Mouse (Mus musculus) heart, embryonic 10.5 days (tissue): ENCODE measurements around the gene Pex16. TPM values are rescaled to one million over a fixed set of nuclear protein-coding genes. Genes with fewer than 3 reads are reported as not detected.

Source experiments
- DNase-seq: peaks from one replicate; pipeline ENCODE4 v3.0.0-alpha.2; 2017; ENCODE audit warnings: low spot score
- H3K27ac ChIP-seq: fragments of 300-500 bp; sonication (generic); 2 replicates; pipeline ENCODE4 v1.5.1; 2016; ENCODE audit warnings: mild to moderate bottlenecking
- H3K27me3 ChIP-seq: fragments of 300-500 bp; sonication (generic); 2 replicates; pipeline ENCODE4 v1.6.1; 2016; ENCODE audit warnings: mild to moderate bottlenecking; ENCODE audit not compliant: poor library complexity, insufficient read depth, severe bottlenecking
- H3K36me3 ChIP-seq: fragments of 300-500 bp; sonication (generic); 2 replicates; pipeline ENCODE4 v1.6.1; 2016; ENCODE audit warnings: mild to moderate bottlenecking, moderate library complexity
- H3K4me1 ChIP-seq: fragments of 300-500 bp; sonication (generic); 2 replicates; pipeline ENCODE4 v1.6.1; 2016; ENCODE audit warnings: mild to moderate bottlenecking
- H3K4me3 ChIP-seq: fragments of 300-500 bp; sonication (generic); 2 replicates; pipeline ENCODE4 v1.5.1; 2016; ENCODE audit warnings: mild to moderate bottlenecking, moderate library complexity
- H3K9me3 ChIP-seq: fragments of 300-500 bp; sonication (generic); 2 replicates; pipeline ENCODE4 v1.6.1; 2016; ENCODE audit warnings: mild to moderate bottlenecking, moderate library complexity
- WGBS: fragments of 180-500 bp; shearing (Covaris S2); methylation state at CpG from one replicate; pipeline ENCODE4 v1.1.7; 2016; 5-methylcytosine and 5-hydroxymethylcytosine counted together
- polyA plus RNA-seq: library from polyadenylated mRNA; unstranded; fragments of >200 nt; fragmentation: Nextera tagmentation; extraction: Ambion mirVana; gene quantifications from 2 replicates; pipeline ENCODE4 v1.2.1, GENCODE M21; 2016

Gene Pex16
- polyA plus RNA-seq, 1 experiment from 2014 or later, result 19.0 TPM

DNA sequence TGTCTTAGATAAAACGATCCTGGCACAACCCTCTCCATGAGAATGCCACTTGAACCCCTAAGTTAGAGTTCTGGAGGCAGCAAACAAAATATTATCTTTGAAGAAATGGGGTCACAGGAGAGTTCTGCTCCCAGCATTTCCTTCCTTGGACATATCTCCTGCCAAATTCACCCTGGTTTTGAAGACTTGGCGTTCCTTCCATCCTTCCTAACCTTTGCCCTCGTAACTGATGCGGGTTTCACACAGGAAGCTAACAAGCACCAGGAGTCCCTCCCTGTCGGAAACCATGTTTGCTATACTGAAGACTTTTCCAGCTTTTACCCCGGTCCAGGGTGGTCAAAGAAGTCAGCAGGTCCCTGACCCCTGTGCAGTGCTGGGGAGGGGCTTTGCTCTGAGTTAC lies 20.3 kb upstream of the Pex16 start:
- no peak overlapping the region for H3K27ac ChIP-seq
- H3K27me3 ChIP-seq, result no peaks in the 10 kb centered on the region
- H3K36me3 ChIP-seq, result peaks cover 73% of the 10 kb centered on the region
- H3K4me1 ChIP-seq, result peaks cover 15% of the 10 kb centered on the region
- no peaks in the 10 kb centered on the region for H3K9me3 ChIP-seq
- DNase-seq, result no peak
- 73% methylated on average over 6 of the region's 6 CpGs for WGBS
- H3K4me3 ChIP-seq, result no peak overlapping the region

DNA sequence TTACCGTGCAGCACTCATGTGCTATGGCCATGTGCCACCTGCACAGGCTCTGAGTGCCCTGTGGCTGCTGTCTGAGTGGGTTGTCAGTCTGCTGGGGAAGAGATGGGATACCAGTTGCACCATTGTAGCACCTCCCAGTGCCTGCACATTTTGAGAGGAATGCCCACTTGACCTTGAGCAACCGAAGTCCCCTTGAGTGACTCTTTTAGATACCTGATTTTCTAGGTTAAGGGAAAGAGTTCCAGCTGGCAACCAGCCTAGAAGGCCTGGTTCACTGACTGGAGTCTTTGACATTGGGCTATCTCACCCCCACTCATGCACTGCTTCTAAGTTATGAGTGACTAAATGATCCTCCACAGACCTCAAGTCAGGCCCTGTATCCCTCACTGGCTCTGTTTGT lies 15.2 kb upstream of the Pex16 start:
- Histone ChIP-seq H3K4me3 (no peak overlapping the region), H3K27me3 (no peaks in the 10 kb centered on the region), H3K27ac (no peak overlapping the region), H3K9me3 (no peaks in the 10 kb centered on the region), H3K4me1 (peaks cover 12% of the 10 kb centered on the region), H3K36me3 (peaks cover 81% of the 10 kb centered on the region)
- WGBS, result 79% methylated on average over 2 of the region's 2 CpGs
- DNase-seq, result no peak

DNA sequence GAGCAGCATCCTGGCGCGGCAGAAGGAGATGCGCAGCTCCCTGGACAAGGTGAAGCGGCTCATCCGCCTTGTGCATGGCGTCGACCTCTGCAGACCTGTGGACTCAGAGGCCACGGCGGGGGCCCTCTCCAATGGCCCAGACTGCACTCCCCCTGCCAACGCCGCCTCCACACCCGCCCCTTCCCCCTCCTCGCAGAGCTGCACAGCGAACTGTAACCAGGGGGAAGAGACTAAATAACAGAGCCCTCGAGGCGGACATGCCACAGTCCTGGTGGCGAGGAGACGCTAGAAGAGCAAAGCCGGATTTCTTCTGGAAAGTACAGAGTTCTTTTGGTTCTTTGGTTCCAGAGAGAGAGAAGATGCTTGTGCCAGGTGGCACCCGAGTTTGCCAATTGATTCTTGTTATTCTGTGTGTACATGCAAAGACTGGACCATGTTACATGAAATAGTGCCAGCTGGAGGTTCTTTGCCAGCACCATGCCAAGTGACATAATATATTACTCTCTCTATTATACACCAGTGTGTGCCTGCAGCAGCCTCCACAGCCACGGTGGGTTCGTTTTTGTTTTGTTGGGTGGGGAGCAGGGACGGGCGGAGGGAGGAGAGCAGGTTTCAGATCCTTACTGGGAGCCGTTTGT lies 14.2 kb upstream of the Pex16 start:
- 76% methylated on average over 25 of the region's 25 CpGs for WGBS
- Histone ChIP-seq H3K27me3 (peaks cover 2% of the 10 kb centered on the region; the same call in 1 of the 2 replicates), H3K27ac (no peak overlapping the region), H3K36me3 (peaks cover 80% of the 10 kb centered on the region), H3K4me3 (no peak overlapping the region), H3K9me3 (no peaks in the 10 kb centered on the region), H3K4me1 (peaks cover 11% of the 10 kb centered on the region)
- peak; percentile 58 for DNase-seq

DNA sequence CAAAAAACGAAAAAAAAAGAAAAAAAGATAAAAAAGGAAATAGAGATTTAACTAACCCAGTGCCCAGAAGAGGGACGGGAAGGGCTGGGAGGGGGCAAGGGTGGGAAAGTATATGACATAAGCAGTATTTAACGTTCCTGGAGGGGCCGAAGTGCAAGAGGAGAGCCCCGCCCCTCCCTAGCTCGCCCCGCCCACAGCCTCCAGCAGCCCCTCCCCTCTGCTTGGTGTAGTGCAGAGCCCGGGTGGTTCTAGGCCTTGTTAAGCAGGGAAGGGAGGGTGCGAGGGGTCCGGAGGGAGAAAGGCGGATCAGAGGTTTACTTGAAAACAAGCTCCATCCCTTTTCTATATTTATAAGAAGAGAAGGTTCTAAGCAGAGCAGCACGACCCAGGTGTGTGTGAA lies 13.6 kb upstream of the Pex16 start:
- Histone ChIP-seq H3K4me1 (peaks cover 11% of the 10 kb centered on the region), H3K27ac (no peak overlapping the region), H3K27me3 (peaks cover 5% of the 10 kb centered on the region; the same call in 1 of the 2 replicates), H3K4me3 (no peak overlapping the region), H3K36me3 (peaks cover 76% of the 10 kb centered on the region), H3K9me3 (no peaks in the 10 kb centered on the region)
- peak; percentile 78 for DNase-seq
- 24% methylated on average over 12 of the region's 12 CpGs for WGBS

DNA sequence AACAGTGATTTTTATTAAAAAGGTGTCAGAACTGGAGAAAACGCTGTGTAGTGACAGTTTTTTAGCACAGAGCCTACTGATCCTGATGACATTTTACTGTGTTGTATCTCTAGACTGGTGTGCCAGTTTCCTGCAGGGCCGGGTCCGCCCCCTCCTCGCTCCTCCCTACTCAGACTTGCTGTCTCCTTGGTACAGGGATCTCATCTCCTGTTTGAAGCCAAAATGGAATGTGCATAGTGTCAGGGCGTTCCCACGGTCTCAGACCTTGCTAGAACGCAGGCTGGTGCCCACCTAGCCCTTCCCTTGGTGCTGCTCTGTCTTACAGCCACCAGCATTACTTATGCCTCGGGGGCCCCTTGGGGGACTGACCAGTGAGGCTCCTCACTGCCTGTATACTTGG lies 12.7 kb upstream of the Pex16 start:
- H3K27ac ChIP-seq, result no peak overlapping the region
- 78% methylated on average over 8 of the region's 8 CpGs for WGBS
- no peak overlapping the region for H3K4me3 ChIP-seq
- no peaks in the 10 kb centered on the region for H3K9me3 ChIP-seq
- H3K36me3 ChIP-seq, result peaks cover 72% of the 10 kb centered on the region
- peaks cover 12% of the 10 kb centered on the region for H3K27me3 ChIP-seq
- H3K4me1 ChIP-seq, result peaks cover 11% of the 10 kb centered on the region
- DNase-seq, result peak; percentile 66

DNA sequence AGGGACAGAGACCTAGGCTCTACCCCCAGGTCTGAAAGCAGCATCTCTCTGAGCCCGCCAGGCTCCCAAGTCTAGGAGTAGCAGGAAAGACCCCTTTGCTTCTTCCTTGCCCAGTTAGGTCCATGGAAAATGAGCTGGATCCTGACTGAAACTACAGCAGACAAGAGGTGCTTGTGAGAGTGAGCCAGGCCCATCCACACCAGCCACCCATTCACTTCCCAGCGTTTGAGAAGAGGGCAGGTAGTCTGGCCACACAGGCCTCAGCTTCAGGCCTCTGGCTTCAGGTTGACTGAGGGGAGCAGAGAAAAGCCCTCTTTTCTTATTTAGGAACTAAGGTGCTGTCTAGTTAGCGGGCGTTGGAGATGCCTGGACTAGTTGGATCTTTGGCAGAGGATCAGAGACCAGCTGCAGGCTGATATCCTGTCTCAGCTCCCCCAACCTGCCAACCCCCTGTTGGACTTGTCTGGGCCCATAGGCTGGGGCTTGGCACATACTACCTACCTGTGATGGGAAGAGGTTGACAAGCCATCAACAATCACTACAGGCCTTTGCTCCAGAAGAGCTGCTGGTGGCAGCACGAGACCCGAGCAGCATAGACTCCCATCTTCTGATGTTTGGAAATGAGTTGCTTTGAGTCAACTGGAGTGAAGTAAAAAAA lies 11.8 kb upstream of the Pex16 start:
- peaks cover 20% of the 10 kb centered on the region for H3K27me3 ChIP-seq
- no peak overlapping the region for H3K4me3 ChIP-seq
- WGBS, result 90% methylated on average over 6 of the region's 6 CpGs
- DNase-seq, result peak; percentile 72
- no peaks in the 10 kb centered on the region for H3K9me3 ChIP-seq
- H3K4me1 ChIP-seq, result peaks cover 19% of the 10 kb centered on the region
- H3K36me3 ChIP-seq, result peaks cover 63% of the 10 kb centered on the region
- no peak overlapping the region for H3K27ac ChIP-seq

DNA sequence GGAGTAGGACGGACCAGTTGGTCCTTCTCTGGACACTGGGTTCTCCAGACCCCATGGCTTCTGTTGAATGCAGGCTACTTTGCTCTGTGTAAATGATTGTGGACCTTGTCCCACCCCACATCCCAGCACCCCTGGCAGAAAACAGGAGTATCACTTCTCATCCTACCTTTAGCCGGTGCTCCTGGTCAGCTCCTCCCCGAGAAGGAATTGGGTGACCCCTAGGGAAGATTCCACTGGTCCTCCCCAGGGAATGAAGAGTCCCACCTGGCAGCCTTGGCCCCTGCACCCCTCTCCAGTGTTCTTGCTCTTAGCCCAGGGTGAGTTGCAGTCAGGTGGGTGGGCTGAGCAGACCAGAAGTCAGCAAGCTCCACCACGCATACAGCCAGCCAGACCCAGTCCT lies 10.4 kb upstream of the Pex16 start:
- H3K9me3 ChIP-seq, result no peaks in the 10 kb centered on the region
- no peak overlapping the region for H3K27ac ChIP-seq
- 86% methylated on average over 4 of the region's 4 CpGs for WGBS
- peak; percentile 63 for DNase-seq
- H3K4me1 ChIP-seq, result peaks cover 20% of the 10 kb centered on the region
- H3K4me3 ChIP-seq, result no peak overlapping the region
- peaks cover 49% of the 10 kb centered on the region for H3K36me3 ChIP-seq
- peaks cover 34% of the 10 kb centered on the region for H3K27me3 ChIP-seq

DNA sequence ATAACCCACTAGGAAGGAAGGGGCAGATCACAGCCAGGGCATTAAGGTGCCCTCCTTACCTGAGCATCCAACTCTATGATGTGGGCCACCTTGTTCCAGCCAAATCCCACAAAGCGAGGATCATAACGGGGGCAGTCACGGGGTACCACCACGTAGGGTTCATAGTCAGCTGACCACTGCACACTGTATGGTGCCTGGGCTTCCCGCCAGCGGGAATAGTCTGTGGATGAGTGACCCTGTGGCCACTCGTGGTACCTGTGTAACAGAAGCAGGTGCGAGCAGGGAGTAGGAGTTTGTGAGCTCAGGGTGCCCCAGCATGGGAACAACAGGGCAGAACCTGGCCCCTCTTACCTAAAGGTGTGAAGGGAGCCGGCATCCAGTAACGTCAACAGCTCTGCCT lies 8.9 kb upstream of the Pex16 start:
- 89% methylated on average over 10 of the region's 10 CpGs for WGBS

DNA sequence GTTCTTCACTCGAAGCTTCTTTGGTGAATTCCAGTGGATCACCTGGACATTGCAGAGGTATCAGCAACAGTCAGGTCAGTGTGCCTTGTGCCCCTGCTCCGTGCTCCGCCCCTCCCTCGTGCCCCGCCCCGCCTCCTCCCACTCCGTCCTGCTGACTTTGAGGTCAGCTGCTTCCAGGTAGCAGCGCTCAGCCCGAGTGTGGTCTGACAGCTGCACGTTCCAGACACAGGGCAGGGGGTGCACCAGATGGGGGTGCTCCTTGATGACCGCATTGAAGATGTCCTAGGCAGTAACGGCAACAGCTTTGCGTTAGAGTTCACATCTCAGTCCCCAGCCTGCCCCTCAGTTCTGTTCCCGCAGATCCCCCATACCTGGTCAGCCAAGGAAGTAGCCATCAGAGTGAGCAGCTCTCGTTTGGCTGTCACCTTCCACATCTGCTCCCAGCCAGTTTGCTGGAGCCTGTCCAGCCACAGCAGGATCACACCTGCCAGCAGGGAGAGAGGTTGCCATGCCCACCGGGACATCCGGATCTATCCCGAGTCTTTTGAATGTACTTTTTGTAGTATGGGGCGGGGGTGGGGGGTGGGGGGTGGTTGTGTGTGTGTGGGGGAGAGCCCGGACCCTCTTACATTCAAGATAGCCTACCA lies 7.0 kb upstream of the Pex16 start:
- Histone ChIP-seq H3K27me3 (peaks cover 68% of the 10 kb centered on the region), H3K36me3 (peaks cover 21% of the 10 kb centered on the region), H3K9me3 (no peaks in the 10 kb centered on the region), H3K4me1 (peaks cover 24% of the 10 kb centered on the region), H3K4me3 (no peak overlapping the region), H3K27ac (no peak overlapping the region)
- no peak for DNase-seq
- 27% methylated on average over 20 of the region's 20 CpGs for WGBS

More for the DNA sequence above, 8.9 kb upstream of the Pex16 start:
- no peaks in the 10 kb centered on the region for H3K9me3 ChIP-seq
- H3K27me3 ChIP-seq, result peaks cover 49% of the 10 kb centered on the region
- no peak overlapping the region for H3K4me3 ChIP-seq
- H3K36me3 ChIP-seq, result peaks cover 34% of the 10 kb centered on the region
- DNase-seq, result no peak
- peaks cover 17% of the 10 kb centered on the region for H3K4me1 ChIP-seq
- no peak overlapping the region for H3K27ac ChIP-seq

DNA sequence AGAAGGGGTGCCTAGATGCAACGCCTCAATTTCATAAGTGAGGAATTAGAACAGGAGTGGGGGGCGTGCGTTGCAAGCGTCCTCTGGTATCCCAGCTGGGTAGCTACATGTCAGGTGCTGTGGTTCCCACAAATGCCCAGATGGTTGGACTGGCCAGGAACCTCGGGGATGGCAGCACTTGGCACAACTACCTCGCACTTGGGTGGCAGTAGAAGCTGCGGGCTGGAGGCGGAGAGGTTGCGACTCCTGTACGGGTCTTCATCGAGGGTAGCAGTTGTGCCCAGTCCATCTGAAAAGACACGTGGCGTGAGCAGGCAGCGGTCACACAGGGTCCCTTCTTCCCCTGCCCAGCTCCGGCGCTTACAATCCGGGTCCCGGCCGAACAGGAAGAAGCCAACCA lies 4.1 kb upstream of the Pex16 start:
- no peak for DNase-seq
- 10% methylated on average over 19 of the region's 19 CpGs for WGBS
- H3K27me3 ChIP-seq, result peaks cover 80% of the 10 kb centered on the region
- peak overlapping the region; percentile 59 for H3K4me3 ChIP-seq
- H3K9me3 ChIP-seq, result no peaks in the 10 kb centered on the region
- H3K36me3 ChIP-seq, result no peaks in the 10 kb centered on the region
- H3K27ac ChIP-seq, result peak overlapping the region; percentile 72
- peaks cover 33% of the 10 kb centered on the region for H3K4me1 ChIP-seq

DNA sequence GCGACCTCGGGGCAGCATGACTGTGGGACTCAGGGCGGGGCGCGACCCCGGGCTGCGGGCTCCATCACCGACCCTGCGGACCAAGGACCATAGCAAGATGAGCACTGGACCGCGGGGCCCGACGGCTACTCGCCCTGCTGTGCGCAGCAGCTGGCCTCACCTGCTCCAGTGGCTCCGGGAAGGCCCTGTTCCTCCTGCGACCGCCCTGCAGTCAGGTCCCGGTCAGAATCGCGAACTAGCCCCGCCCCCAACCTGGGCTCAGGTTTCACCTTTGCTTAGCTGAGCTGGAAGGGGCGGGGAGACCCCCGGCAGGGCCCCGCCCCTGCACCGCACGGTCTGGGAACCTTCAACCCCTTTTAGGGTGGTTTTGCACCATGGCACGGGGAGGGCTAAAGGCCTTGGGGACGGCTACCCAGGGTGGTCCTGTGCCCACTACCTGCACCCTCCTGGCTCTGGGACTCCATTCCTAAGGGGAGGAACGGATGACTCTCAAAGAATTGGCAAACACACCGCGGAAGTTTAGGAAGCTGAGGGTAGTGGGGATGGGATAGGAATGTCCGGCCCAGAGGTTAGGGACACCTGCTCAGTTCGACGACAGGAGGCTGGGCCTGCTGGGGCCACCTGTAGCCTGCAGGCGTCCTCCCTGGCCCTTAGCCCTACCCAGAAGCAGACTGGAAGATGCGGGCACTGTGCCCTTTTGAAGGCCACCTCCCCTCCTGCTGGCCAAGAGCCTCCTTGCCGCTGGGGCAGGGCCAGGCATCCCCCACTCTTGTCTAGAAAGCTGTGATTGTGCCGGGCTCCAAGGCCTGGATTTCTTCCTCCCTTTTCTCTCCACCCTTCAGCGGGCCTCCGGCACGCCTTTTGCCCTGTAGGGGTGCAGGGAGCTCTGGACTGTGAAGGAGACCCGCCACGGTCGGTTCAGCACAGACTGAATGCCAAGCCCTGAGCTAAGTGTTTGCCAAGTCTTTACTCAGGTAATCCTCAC lies 3.4 kb upstream of the Pex16 start:
- WGBS, result 4% methylated on average over 44 of the region's 45 CpGs
- no peak for DNase-seq
- Histone ChIP-seq H3K9me3 (no peaks in the 10 kb centered on the region), H3K36me3 (no peaks in the 10 kb centered on the region), H3K4me1 (peaks cover 41% of the 10 kb centered on the region), H3K27ac (peak overlapping the region; percentile 72), H3K27me3 (peaks cover 76% of the 10 kb centered on the region), H3K4me3 (peak overlapping the region; percentile 59)

DNA sequence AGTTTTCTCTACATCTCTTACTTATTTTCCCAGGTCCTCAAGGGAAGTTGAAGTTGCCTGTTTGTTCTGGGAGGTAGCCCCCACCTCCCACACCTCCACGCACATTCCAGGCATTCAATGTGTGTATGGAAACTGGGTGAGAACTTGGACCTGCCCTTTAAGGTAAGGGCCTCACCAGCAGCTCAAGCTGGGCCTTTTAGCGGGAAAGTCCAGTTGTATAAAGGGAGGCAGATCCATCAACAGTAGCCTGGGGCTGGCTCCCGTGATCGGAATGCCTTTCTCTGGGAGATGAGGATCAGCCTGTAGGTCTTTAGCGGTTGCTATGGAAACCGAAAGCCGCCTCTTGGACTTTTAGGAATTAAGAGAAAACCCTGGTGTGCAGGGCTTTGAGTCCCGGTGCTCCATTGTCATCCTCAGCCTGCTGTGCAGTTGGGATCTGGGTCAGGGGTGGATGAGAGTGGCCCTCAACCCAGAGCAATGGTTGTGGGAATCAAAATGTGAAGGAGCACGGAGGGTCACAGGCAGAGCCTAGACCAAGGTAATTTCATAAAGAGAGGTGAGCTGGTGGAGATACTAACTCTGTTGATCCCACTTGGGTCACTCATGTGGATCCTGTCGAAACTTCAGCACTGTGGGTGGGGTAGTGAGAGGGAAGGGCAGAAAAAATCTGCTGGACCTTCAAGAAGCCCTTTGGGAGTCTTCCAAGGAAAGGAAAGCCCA lies 2.3 kb upstream of the Pex16 start:
- H3K4me3 ChIP-seq, result no peak overlapping the region
- H3K4me1 ChIP-seq, result peaks cover 42% of the 10 kb centered on the region
- peaks cover 68% of the 10 kb centered on the region for H3K27me3 ChIP-seq
- no peaks in the 10 kb centered on the region for H3K9me3 ChIP-seq
- no peak for DNase-seq
- WGBS, result 26% methylated on average over 10 of the region's 10 CpGs
- H3K27ac ChIP-seq, result no peak overlapping the region
- H3K36me3 ChIP-seq, result 0 out of 2 replicates have a peak, but pooled peaks cover 1% of the 10 kb centered on the region
